Mouse (Mus musculus): ENCODE data around the gene Casc1. TPM values are rescaled to one million over a fixed set of nuclear protein-coding genes. Genes with fewer than 3 reads are reported as not detected.

Gene Casc1
- polyA plus RNA-seq, 1 experiment from 2014 or later, result 0.45 TPM

GRCm38 (mm10) chr6:145193038-145193437 lies 17.8 kb downstream of the Casc1 start:
- peak; percentile 53 for DNase-seq (ENCODE audit: low spot score)
- WGBS, result 86% methylated on average over 3 of the region's 3 CpGs

GRCm38 (mm10) chr6:145187093-145188088 lies 23.4 kb downstream of the Casc1 start:
- DNase-seq (ENCODE audit: low spot score), result no peak
- Histone ChIP-seq H3K9me3 (no peaks in the 10 kb centered on the region), H3K36me3 (no peaks in the 10 kb centered on the region), H3K27me3 (ENCODE audit: insufficient read depth, poor library complexity, severe bottlenecking) (peaks cover 18% of the 10 kb centered on the region), H3K27ac (no peak overlapping the region), H3K4me1 (no peaks in the 10 kb centered on the region), H3K4me3 (peak overlapping the region; percentile 45)
- 52% methylated on average over 27 of the region's 27 CpGs for WGBS

More at GRCm38 (mm10) chr6:145193038-145193437, 17.8 kb downstream of the Casc1 start:
- H3K9me3 ChIP-seq, result no peaks in the 10 kb centered on the region
- H3K4me1 ChIP-seq, result no peaks in the 10 kb centered on the region
- H3K27me3 ChIP-seq (ENCODE audit: insufficient read depth, poor library complexity, severe bottlenecking), result peaks cover 11% of the 10 kb centered on the region; the same call in 1 of the 2 replicates
- no peak overlapping the region for H3K4me3 ChIP-seq
- H3K27ac ChIP-seq, result no peak overlapping the region
- no peaks in the 10 kb centered on the region for H3K36me3 ChIP-seq

- no peak overlapping the region for H3K4me3 ChIP-seq
- no peak for DNase-seq (ENCODE audit: low spot score)
- 87% methylated on average over 1 of the region's 1 CpGs for WGBS
- peaks cover 11% of the 10 kb centered on the region for H3K4me1 ChIP-seq
- peaks cover 15% of the 10 kb centered on the region for H3K27me3 ChIP-seq (ENCODE audit: insufficient read depth, poor library complexity, severe bottlenecking)
- no peak overlapping the region for H3K27ac ChIP-seq
- no peaks in the 10 kb centered on the region for H3K9me3 ChIP-seq
- no peaks in the 10 kb centered on the region for H3K36me3 ChIP-seq
These were observed 24.7 kb downstream of the Casc1 start for GRCm38 (mm10) chr6:145186096-145186495.

GRCm38 (mm10) chr6:145182044-145182443 lies 28.8 kb downstream of the Casc1 start:
- peak overlapping the region; percentile 64; the same call in 1 of the 2 replicates for H3K27ac ChIP-seq
- H3K36me3 ChIP-seq, result no peaks in the 10 kb centered on the region
- peaks cover 22% of the 10 kb centered on the region for H3K4me1 ChIP-seq
- 32% methylated on average over 8 of the region's 8 CpGs for WGBS
- peaks cover 15% of the 10 kb centered on the region for H3K27me3 ChIP-seq (ENCODE audit: insufficient read depth, poor library complexity, severe bottlenecking)
- no peaks in the 10 kb centered on the region for H3K9me3 ChIP-seq
- peak overlapping the region; percentile 0 for H3K4me3 ChIP-seq
- peak; percentile 83 for DNase-seq (ENCODE audit: low spot score)

GRCm38 (mm10) chr6:145179665-145180064 lies 31.1 kb downstream of the Casc1 start:
- Histone ChIP-seq H3K27me3 (ENCODE audit: insufficient read depth, poor library complexity, severe bottlenecking) (peaks cover 39% of the 10 kb centered on the region), H3K9me3 (no peaks in the 10 kb centered on the region), H3K27ac (no peak overlapping the region), H3K36me3 (no peaks in the 10 kb centered on the region), H3K4me3 (no peak overlapping the region), H3K4me1 (peaks cover 46% of the 10 kb centered on the region)
- 26% methylated on average over 6 of the region's 6 CpGs for WGBS
- no peak for DNase-seq (ENCODE audit: low spot score)

GRCm38 (mm10) chr6:145176474-145176873 lies 34.3 kb downstream of the Casc1 start:
- Histone ChIP-seq H3K27me3 (ENCODE audit: insufficient read depth, poor library complexity, severe bottlenecking) (peaks cover 44% of the 10 kb centered on the region), H3K4me3 (no peak overlapping the region), H3K27ac (no peak overlapping the region), H3K4me1 (peaks cover 70% of the 10 kb centered on the region), H3K9me3 (no peaks in the 10 kb centered on the region), H3K36me3 (no peaks in the 10 kb centered on the region)
- DNase-seq (ENCODE audit: low spot score), result no peak
- 46% methylated on average over 10 of the region's 10 CpGs for WGBS

GRCm38 (mm10) chr6:145175571-145175981 lies 35.2 kb downstream of the Casc1 start:
- Histone ChIP-seq H3K36me3 (no peaks in the 10 kb centered on the region), H3K27me3 (ENCODE audit: insufficient read depth, poor library complexity, severe bottlenecking) (peaks cover 44% of the 10 kb centered on the region), H3K9me3 (no peaks in the 10 kb centered on the region), H3K4me3 (peak overlapping the region; percentile 32), H3K4me1 (peaks cover 70% of the 10 kb centered on the region), H3K27ac (no peak overlapping the region)
- DNase-seq (ENCODE audit: low spot score), result no peak
- 34% methylated on average over 9 of the region's 9 CpGs for WGBS

- WGBS, result 2% methylated on average over 11 of the region's 11 CpGs
- peaks cover 44% of the 10 kb centered on the region for H3K27me3 ChIP-seq (ENCODE audit: insufficient read depth, poor library complexity, severe bottlenecking)
- H3K9me3 ChIP-seq, result no peaks in the 10 kb centered on the region
- H3K36me3 ChIP-seq, result no peaks in the 10 kb centered on the region
- H3K4me1 ChIP-seq, result peaks cover 64% of the 10 kb centered on the region
- peak; percentile 89 for DNase-seq (ENCODE audit: low spot score)
- peak overlapping the region; percentile 10; the same call in 1 of the 2 replicates for H3K4me3 ChIP-seq
- peak overlapping the region; percentile 76 for H3K27ac ChIP-seq
These were observed 37.0 kb downstream of the Casc1 start for GRCm38 (mm10) chr6:145173781-145174191.

- no peaks in the 10 kb centered on the region for H3K9me3 ChIP-seq
- peak overlapping the region; percentile 56 for H3K27ac ChIP-seq
- H3K27me3 ChIP-seq (ENCODE audit: insufficient read depth, poor library complexity, severe bottlenecking), result peaks cover 28% of the 10 kb centered on the region
- peak; percentile 87 for DNase-seq (ENCODE audit: low spot score)
- peak overlapping the region; percentile 22 for H3K4me3 ChIP-seq
- peaks cover 61% of the 10 kb centered on the region for H3K4me1 ChIP-seq
- no peaks in the 10 kb centered on the region for H3K36me3 ChIP-seq
- WGBS, result 46% methylated on average over 14 of the region's 14 CpGs
These were observed 38.8 kb downstream of the Casc1 start for GRCm38 (mm10) chr6:145171892-145172606.

GRCm38 (mm10) chr6:145160581-145160980 lies 50.2 kb downstream of the Casc1 start:
- peaks cover 7% of the 10 kb centered on the region; the same call in 1 of the 2 replicates for H3K9me3 ChIP-seq
- H3K27ac ChIP-seq, result no peak overlapping the region
- no peaks in the 10 kb centered on the region for H3K36me3 ChIP-seq
- no peak for DNase-seq (ENCODE audit: low spot score)
- H3K4me1 ChIP-seq, result peaks cover 10% of the 10 kb centered on the region; the same call in 1 of the 2 replicates
- no peaks in the 10 kb centered on the region for H3K27me3 ChIP-seq (ENCODE audit: insufficient read depth, poor library complexity, severe bottlenecking)
- 54% methylated on average over 5 of the region's 5 CpGs for WGBS
- H3K4me3 ChIP-seq, result no peak overlapping the region

GRCm38 (mm10) chr6:145158619-145159018 lies 52.2 kb downstream of the Casc1 start:
- no peak for DNase-seq (ENCODE audit: low spot score)
- Histone ChIP-seq H3K27me3 (ENCODE audit: insufficient read depth, poor library complexity, severe bottlenecking) (no peaks in the 10 kb centered on the region), H3K4me3 (no peak overlapping the region), H3K36me3 (no peaks in the 10 kb centered on the region), H3K27ac (no peak overlapping the region), H3K9me3 (no peaks in the 10 kb centered on the region), H3K4me1 (0 out of 2 replicates have a peak, but pooled peaks cover 6% of the 10 kb centered on the region)
- 70% methylated on average over 4 of the region's 4 CpGs for WGBS

- 43% methylated on average over 9 of the region's 9 CpGs for WGBS
- H3K4me1 ChIP-seq, result peaks cover 25% of the 10 kb centered on the region
- DNase-seq (ENCODE audit: low spot score), result no peak
- no peak overlapping the region for H3K4me3 ChIP-seq
- no peaks in the 10 kb centered on the region for H3K9me3 ChIP-seq
- no peaks in the 10 kb centered on the region for H3K36me3 ChIP-seq
- H3K27me3 ChIP-seq (ENCODE audit: insufficient read depth, poor library complexity, severe bottlenecking), result no peaks in the 10 kb centered on the region
- H3K27ac ChIP-seq, result no peak overlapping the region
These were observed 61.8 kb downstream of the Casc1 start for GRCm38 (mm10) chr6:145149054-145149453.

- DNase-seq (ENCODE audit: low spot score), result no peak
- WGBS, result 76% methylated on average over 16 of the region's 16 CpGs
- H3K4me1 ChIP-seq, result peaks cover 34% of the 10 kb centered on the region
These were observed 63.1 kb downstream of the Casc1 start for GRCm38 (mm10) chr6:145147716-145148115.

More at GRCm38 (mm10) chr6:145147716-145148115, 63.1 kb downstream of the Casc1 start:
- Histone ChIP-seq H3K4me3 (no peak overlapping the region), H3K36me3 (no peaks in the 10 kb centered on the region), H3K27me3 (ENCODE audit: insufficient read depth, poor library complexity, severe bottlenecking) (no peaks in the 10 kb centered on the region), H3K9me3 (no peaks in the 10 kb centered on the region), H3K27ac (no peak overlapping the region)
